24 mouse cellular contexts compared by ENCODE assay signal in the genomic region with DNA sequence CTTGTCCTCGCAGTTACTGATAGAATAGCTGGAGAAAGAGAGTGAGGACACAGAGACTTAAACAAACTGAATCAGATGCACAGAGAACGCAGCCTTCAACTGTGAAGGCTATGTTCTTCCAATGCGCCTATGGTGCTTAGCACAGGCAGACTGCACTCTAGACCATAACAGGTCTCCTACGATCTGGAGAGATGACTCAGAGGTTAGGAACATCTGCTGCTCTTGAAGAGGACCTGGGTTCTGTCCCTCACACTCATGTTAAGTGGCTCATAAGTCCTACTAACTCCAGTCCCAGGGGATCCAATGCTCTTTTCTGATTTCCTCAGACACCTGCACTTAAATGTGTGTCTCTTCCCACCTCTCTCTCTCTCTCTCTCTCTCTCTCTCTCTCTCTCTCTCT.
"Had no signal": no experiment of that assay in that cellular context is flagged by ENCODE, and none has a peak within 500 bp of the region (broad histone marks: within the 10 kb centered on the region; RNA-seq: fewer than 3 reads in every experiment).

No protein-coding gene starts in this region.

- H3K27me3 ChIP-seq: heart, embryonic 12.5 days; hindbrain, embryonic 13.5 days; hindbrain, embryonic 15.5 days; intestine, embryonic 15.5 days; kidney, embryonic 15.5 days; limb, embryonic 13.5 days; limb, embryonic 15.5 days; liver, embryonic 13.5 days; liver, embryonic 15.5 days had no signal

- H3K4me1 ChIP-seq: heart, embryonic 12.5 days; hindbrain, embryonic 13.5 days; hindbrain, embryonic 15.5 days; intestine, embryonic 15.5 days; kidney, embryonic 15.5 days; limb, embryonic 13.5 days; limb, embryonic 15.5 days; liver, embryonic 13.5 days; liver, embryonic 15.5 days had no signal

- H3K36me3 ChIP-seq: heart, embryonic 12.5 days; hindbrain, embryonic 13.5 days; hindbrain, embryonic 15.5 days; intestine, embryonic 15.5 days; kidney, embryonic 15.5 days; limb, embryonic 13.5 days; limb, embryonic 15.5 days; liver, embryonic 13.5 days; liver, embryonic 15.5 days had no signal

- DNase-seq: gastrocnemius, postnatal 14 days; gastrocnemius, postnatal 36 days; heart, adult 18-20 months; heart, postnatal 14 days; heart, postnatal 36 days; kidney, adult 11 months; kidney, adult 2 months; kidney, adult 9 months; kidney, postnatal 14 days; kidney, postnatal 36 days; layer of hippocampus, adult 9-11 months; layer of hippocampus, postnatal 36 days; left cerebral cortex, postnatal 4 days; liver, embryonic 13.5 days had no signal

- H3K9ac ChIP-seq: heart, embryonic 12.5 days; hindbrain, embryonic 13.5 days; hindbrain, embryonic 15.5 days; intestine, embryonic 15.5 days; kidney, embryonic 15.5 days; limb, embryonic 13.5 days; limb, embryonic 15.5 days; liver, embryonic 13.5 days; liver, embryonic 15.5 days had no signal

- H3K27ac ChIP-seq: hindbrain, embryonic 13.5 days; hindbrain, embryonic 15.5 days; hindbrain, postnatal 0 days; intestine, embryonic 15.5 days; kidney, embryonic 15.5 days; kidney, postnatal 0 days; limb, embryonic 13.5 days; limb, embryonic 15.5 days; liver, embryonic 13.5 days; liver, embryonic 15.5 days had no signal

- H3K4me2 ChIP-seq: heart, embryonic 12.5 days; hindbrain, embryonic 13.5 days; hindbrain, embryonic 15.5 days; intestine, embryonic 15.5 days; kidney, embryonic 15.5 days; limb, embryonic 13.5 days; limb, embryonic 15.5 days; liver, embryonic 13.5 days; liver, embryonic 15.5 days had no signal

- ATAC-seq: hindbrain, postnatal 0 days; intestine, embryonic 15.5 days had no signal

- H3K9me3 ChIP-seq: hindbrain, embryonic 13.5 days; hindbrain, embryonic 15.5 days; intestine, embryonic 15.5 days; kidney, embryonic 15.5 days; limb, embryonic 13.5 days; limb, embryonic 15.5 days; liver, embryonic 13.5 days; liver, embryonic 15.5 days had no signal

- H3K4me3 ChIP-seq: heart, embryonic 12.5 days; hindbrain, embryonic 13.5 days; hindbrain, embryonic 15.5 days; intestine, embryonic 15.5 days; kidney, embryonic 15.5 days; limb, embryonic 13.5 days; limb, embryonic 15.5 days; liver, embryonic 13.5 days; liver, embryonic 15.5 days had no signal
